Mouse (Mus musculus) lung, adult 18-20 months (tissue): Measurements from ENCODE around the gene Trpm2.
A peak's percentile ranks its signal among the peaks of the same experiment; 100 is the strongest.
"Not testable (repeated sequence)": the region's sequence is repeated elsewhere in the genome, so short reads cannot be mapped to it uniquely, and the experiment has no call there.

Experiments used
- DNase-seq, 2 experiments: peaks; one replicate each; pipeline ENCODE4 v3.0.0; 2022; ENCODE audit warnings: mixed read lengths in 2 of 2

Gene Trpm2

GRCm38 (mm10) chr10:77970481-77970880, at the start of gene Trpm2:
Gene Trpm2, minus strand, starts transcription at chr10:77970563.
- DNase-seq: peak; percentile 41 to 56

- not testable (repeated sequence) for DNase-seq
Observed at GRCm38 (mm10) chr10:78019984-78020383, 49.6 kb upstream of the Trpm2 start.

- no peak for DNase-seq
Observed at GRCm38 (mm10) chr10:78019291-78019690, 48.9 kb upstream of the Trpm2 start.

- peak; percentile 52 to 56 for DNase-seq
Observed at GRCm38 (mm10) chr10:78018797-78019203, 48.4 kb upstream of the Trpm2 start.

- DNase-seq: no peak
Observed at GRCm38 (mm10) chr10:78016366-78016765, 46.0 kb upstream of the Trpm2 start.

- DNase-seq: no peak
Observed at GRCm38 (mm10) chr10:78015489-78015888, 45.1 kb upstream of the Trpm2 start.

- no peak for DNase-seq
Observed at GRCm38 (mm10) chr10:78012661-78013495, 42.5 kb upstream of the Trpm2 start.

GRCm38 (mm10) chr10:78011116-78011515, 40.8 kb upstream of the Trpm2 start:
- not testable (repeated sequence) for DNase-seq

GRCm38 (mm10) chr10:78010335-78010734, 40.0 kb upstream of the Trpm2 start:
- no peak for DNase-seq

GRCm38 (mm10) chr10:78009945-78010293, 39.6 kb upstream of the Trpm2 start, which contains the start of gene Pfkl:
Gene Pfkl, minus strand, starts transcription at chr10:78010083.
- no peak for DNase-seq

GRCm38 (mm10) chr10:78009184-78009944, 39.0 kb upstream of the Trpm2 start:
- peak; percentile 95 to 98 for DNase-seq

- DNase-seq: no peak
Observed at GRCm38 (mm10) chr10:78008169-78008568, 37.8 kb upstream of the Trpm2 start.

GRCm38 (mm10) chr10:78007203-78007602, 36.8 kb upstream of the Trpm2 start:
- DNase-seq: no peak

- DNase-seq: no peak
Observed at GRCm38 (mm10) chr10:78005791-78006438, 35.6 kb upstream of the Trpm2 start.

- DNase-seq: no peak
Observed at GRCm38 (mm10) chr10:78004479-78005100, 34.2 kb upstream of the Trpm2 start.

- DNase-seq: no peak
Observed at GRCm38 (mm10) chr10:78002316-78002715, 32.0 kb upstream of the Trpm2 start.

- peak in 1 of 2 experiments; percentile 20 for DNase-seq
Observed at GRCm38 (mm10) chr10:78001796-78002195, 31.4 kb upstream of the Trpm2 start.

- no peak for DNase-seq
Observed at GRCm38 (mm10) chr10:78000200-78000599, 29.8 kb upstream of the Trpm2 start.

GRCm38 (mm10) chr10:77995639-77996038, 25.3 kb upstream of the Trpm2 start:
- no peak for DNase-seq

- DNase-seq: no peak
Observed at GRCm38 (mm10) chr10:77985775-77986174, 15.4 kb upstream of the Trpm2 start.

GRCm38 (mm10) chr10:77984660-77985059, 14.3 kb upstream of the Trpm2 start:
- DNase-seq: peak; percentile 58 to 66
